Mouse (Mus musculus): ENCODE measurements at regions not wholly inside any gene's neighbourhood (a gene's known extent, or its start where the extent isn't known, plus 50 kb on each side); places are given as distances from the start of the nearest gene placed in this dataset.
A peak's percentile ranks its signal among the peaks of the same experiment; 100 is the strongest.
"Not testable (repeated sequence)": the region's sequence is repeated elsewhere in the genome, so short reads cannot be mapped to it uniquely, and the experiment has no call there.

DNA sequence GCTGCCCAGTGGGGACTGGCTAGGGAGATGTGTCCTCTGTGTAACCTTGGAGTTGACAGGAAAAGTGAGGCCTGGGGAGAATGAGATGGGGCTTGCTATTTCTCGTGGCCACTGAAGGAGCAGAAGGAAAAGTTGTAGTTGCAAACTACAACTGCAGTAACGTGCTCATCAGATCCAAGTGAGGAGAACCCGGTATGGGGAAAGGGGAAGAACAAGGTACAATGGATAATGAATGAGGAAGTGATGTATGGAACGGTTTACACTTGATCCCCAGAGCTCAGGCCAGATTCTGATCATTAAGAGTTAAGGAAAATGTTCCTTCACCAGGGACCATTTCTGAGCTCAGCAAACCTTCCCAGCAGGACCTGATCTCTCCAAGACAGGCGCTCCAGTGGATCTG, 92.6 kb downstream of the Phlda1 start:
- Histone ChIP-seq H3K27ac (no peak overlapping the region), H3K4me3 (no peak overlapping the region)
- TF ChIP-seq CTCF (IDR thresholded peaks at IDR 0.05): no peak
- no peak for DNase-seq
- intact Hi-C loops (cut with DNase I): no loop called here

DNA sequence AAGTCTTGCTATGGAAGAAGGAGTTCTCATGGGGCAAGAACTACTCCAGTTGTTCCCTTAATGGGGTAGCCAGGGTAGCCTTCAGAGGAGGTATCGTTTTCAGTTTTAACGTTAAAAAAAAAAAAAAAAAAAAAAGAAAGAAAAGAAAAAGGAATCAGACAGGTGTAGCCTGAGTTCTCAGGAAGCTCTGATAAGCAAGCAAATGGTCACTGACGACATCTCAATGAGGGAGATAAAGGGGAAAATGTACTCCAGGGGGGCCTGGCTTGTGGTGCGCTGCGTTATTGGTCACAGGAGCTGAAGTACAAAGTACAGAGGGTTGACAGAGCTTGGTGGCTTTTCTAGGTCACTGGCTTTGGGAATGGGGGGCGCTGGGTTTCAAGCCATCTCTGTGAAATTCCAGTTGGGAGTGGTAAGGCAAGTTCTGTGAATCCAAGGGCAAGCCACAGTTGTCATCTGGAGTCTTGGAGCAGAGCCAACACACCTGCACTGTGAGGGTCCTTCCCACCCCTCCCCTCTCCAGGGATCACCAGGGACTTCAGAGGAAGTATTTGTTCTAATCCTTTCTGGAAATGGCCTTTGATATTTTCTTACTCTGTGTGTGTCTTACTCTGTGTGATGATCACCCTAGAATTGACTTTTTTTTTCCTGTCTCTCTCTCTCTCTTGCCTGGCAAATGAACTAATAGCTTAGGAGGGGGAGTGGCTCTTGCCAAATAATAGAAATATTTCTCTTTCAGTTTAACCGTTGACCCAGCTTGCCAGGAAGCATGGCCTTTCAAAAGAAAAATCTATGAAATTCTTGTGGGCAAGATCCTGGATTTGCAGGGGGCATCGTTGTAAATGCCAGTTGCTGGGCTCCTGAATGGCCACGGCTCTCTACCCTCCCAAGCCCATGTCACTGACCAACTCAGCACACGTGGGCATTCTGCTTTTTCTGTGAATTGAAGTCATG, 93.5 kb downstream of the Phlda1 start:
- DNase-seq: no peak
- Histone ChIP-seq H3K4me3 (no peak overlapping the region), H3K27ac (peak overlapping the region; percentile 66)
- intact Hi-C loops (cut with DNase I): no loop called here
- no peak for TF ChIP-seq CTCF (IDR thresholded peaks at IDR 0.05)

DNA sequence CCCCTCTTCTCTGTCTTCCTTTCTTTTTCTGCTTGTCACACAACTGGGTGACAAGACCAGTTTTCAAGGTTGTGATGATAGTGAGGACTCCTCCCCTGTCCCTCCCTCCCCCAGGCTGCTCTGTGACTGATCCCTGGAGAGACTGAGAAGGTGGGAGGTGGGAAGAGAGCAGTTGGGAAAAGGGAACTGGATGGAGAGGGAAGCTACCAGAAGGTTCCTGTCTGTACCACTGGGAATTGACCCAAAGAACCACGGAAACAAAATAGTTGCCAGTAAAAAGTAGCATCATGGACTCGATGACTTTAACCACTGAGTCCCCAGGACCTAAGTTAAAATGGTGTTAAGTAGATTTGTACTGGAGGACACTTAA, 94.2 kb downstream of the Phlda1 start:
- intact Hi-C loops (cut with DNase I): no loop called here
- Histone ChIP-seq H3K27ac (peak overlapping the region; percentile 66), H3K4me3 (no peak overlapping the region)
- no peak for TF ChIP-seq CTCF (IDR thresholded peaks at IDR 0.05)
- DNase-seq: no peak

DNA sequence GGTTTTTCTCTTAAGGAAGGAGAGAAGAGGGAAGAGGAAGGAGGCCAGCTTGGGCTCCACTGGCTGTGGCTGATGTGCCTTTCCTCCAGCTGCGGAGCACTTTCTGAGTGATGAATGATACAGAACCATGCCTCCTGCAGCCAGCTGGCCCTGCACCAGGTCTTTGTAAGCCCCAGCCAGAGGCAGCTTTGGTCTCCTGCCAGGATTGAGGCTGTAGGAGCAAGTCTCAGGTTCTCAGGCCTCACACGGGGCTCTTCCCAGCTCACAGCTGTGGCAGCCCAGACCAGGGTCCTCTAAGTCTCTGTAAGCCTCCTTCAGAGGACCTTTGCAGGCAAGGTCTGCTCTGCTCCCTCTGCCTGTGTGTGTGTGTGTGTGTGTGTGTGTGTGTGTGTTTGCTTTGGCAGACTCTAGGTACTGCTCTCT, 94.6 kb downstream of the Phlda1 start:
- intact Hi-C loops (cut with DNase I): no loop called here
- DNase-seq: peak; percentile 90
- no peak for TF ChIP-seq CTCF (IDR thresholded peaks at IDR 0.05)
- Histone ChIP-seq H3K27ac (peak overlapping the region; percentile 66), H3K4me3 (no peak overlapping the region)

DNA sequence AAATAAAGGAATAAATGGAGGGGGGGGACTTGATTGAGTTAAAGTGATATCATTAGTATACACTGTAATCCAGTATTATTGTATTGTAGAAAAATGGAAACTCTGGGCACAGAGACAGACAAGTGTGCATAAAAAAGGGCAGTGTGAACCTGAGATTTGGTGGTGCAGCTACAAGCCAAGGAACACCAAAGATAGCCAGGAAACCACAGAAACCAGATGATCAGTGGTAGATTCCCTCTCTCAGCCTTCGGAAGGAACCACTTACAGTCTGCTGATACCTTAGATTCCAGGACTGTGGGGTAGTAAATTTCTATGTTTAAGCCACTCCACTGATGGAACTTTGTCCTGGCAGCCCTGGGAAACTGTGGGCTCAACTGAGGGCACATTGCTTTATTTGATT, 97.1 kb downstream of the Phlda1 start:
- Histone ChIP-seq H3K27ac (no peak overlapping the region), H3K4me3 (no peak overlapping the region)
- intact Hi-C loops (cut with DNase I): no loop called here
- no peak for TF ChIP-seq CTCF (IDR thresholded peaks at IDR 0.05)
- DNase-seq: no peak

DNA sequence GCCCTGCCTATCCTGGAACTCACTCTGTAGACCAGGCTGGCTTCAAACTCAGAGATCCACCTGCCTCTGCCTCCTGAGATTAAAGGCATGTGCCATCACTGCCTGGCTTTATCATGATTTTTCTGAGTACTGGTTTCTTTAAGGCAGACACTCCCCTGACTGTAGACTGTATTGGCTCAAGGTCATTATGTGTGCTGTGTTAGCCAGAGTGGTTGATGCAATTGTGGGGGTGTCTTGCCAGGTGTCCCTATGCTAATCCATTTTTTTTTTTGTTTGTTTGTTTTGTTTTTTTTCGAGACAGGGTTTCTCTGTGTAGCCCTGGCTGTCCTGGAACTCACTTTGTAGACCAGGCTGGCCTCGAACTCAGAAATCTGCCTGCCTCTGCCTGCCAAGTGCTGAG, 101.3 kb downstream of the Phlda1 start:
- intact Hi-C loops (cut with DNase I); H3K27ac ChIP-seq; DNase-seq; H3K4me3 ChIP-seq: not testable (repeated sequence)

DNA sequence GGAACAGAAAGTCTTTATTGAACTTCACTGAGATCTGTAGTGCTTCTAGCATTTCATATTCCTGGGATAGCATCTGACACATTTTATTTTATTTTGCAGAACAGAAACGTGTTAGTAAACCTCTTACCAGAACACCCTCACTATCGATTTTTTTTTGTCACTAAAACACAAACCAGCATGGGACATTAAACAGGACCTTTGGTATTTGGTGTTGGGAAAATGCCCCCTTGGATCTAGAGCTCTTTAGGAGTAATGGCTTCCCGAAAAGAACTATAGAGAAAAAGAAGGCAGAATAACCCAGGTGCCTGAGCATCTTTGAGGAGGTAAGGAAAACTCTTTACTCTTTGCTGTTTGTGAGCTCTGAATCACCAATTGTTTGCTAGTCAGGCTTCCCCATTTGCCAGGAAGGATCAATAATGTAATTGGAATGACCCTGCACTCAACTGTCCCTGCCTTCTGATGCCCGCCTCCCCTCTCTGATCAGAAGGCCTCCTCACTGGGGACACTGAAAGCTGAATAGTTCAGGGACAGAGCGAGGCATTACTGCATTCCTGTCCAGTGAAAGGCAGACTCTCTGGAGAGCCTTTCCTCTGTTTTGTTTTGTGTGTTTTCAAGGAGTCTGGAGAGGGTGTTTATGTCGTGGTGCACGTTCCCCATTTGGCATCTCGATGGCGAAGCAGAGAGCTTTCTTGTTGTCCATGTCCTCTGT, 102.5 kb downstream of the Phlda1 start:
- Histone ChIP-seq H3K27ac (no peak overlapping the region), H3K4me3 (no peak overlapping the region)
- TF ChIP-seq CTCF (IDR thresholded peaks at IDR 0.05): no peak
- intact Hi-C loops (cut with DNase I): no loop called here
- DNase-seq: no peak

DNA sequence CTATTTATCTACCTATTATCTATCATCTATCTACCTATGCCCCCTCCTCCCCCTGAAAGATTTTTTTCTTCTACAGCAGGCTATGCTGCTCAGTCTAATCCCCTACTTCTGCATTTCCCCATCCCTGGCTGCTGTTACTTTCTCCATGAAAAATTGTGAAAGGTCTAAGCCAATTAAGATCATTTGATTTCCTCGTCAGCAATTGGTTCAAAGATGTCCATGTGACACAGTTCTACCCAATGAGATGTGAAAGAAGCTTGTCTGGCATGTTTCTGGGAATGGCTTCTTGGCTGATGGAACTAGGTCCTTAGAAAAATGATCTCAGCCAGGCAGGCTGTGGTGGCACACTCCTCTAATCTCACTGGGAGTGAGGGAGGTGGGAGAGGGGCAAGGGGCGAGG, 103.8 kb downstream of the Phlda1 start:
- intact Hi-C loops (cut with DNase I): no loop called here
- Histone ChIP-seq H3K27ac (no peak overlapping the region), H3K4me3 (no peak overlapping the region)
- DNase-seq: no peak
- no peak for TF ChIP-seq CTCF (IDR thresholded peaks at IDR 0.05)

DNA sequence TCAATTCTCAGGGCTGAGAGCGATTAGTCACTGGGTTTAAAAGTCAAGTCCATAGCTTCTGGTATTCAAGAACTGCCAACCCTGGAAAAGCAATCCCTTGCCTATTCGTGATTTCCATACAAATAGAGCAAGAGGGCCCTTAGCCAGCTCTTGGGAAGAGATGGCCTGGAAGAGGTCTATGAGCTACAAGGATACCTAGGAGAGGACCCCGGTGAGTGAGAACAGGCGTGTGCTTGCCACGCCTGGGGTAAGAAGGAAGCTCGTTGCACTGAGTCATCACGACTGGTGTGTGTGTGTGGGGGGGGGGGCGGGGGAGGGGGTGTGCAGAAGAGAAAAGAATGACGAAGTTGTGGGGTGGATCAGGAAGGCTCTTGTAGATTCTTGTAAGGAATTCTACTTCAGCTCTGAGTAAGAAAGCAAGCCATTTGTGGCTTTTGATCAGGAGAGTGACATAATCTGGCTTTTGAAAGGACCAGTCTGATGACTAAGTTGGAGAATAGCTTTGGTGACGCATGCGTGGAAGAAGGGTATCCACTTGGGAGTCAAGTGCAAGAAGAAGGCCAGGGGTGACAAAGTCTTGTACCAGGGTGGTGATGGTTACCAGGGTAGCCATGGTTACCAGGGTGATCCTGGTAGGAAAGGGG, 113.7 kb downstream of the Phlda1 start:
- Histone ChIP-seq H3K27ac (no peak overlapping the region), H3K4me3 (no peak overlapping the region)
- DNase-seq: no peak
- TF ChIP-seq CTCF (IDR thresholded peaks at IDR 0.05): no peak
- intact Hi-C loops (cut with DNase I): no loop called here

DNA sequence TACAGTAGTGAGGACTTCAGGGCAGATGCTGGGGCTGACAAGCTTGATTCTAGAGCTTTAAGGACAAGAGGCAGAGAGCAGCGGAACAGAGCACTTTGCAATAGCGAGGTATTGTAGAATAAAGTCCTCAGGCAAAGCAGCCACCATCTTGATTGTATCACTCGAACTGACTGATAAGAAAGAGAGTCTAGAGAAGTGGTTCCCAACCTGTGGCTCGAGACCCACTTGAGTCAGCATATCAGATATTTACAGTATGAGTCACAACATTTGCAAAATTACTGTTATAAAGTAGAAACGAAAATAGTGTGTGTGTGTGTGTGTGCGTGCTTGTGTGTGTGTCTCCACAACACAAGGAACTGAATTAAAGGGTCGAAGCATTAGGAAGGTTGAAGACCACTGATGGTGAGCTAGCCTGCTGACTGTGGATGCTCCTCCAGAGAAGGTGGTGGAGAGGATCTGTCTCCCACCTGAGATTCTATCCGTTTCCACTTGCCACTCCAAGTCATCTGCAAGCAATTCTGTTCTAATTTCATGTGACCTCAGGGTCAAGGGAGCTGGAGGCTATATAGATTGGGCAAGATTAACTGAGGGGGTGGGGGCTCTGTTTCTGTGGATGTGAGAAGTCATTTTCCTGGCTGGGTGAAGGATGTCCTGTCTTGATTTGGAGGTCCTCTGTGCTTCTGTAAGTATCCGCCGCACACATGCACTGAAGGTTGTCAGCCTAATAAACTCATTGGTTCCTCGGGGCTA, 115.0 kb downstream of the Phlda1 start:
- Histone ChIP-seq H3K27ac (no peak overlapping the region), H3K4me3 (no peak overlapping the region)
- DNase-seq: no peak
- intact Hi-C loops (cut with DNase I): no loop called here
- no peak for TF ChIP-seq CTCF (IDR thresholded peaks at IDR 0.05)

DNA sequence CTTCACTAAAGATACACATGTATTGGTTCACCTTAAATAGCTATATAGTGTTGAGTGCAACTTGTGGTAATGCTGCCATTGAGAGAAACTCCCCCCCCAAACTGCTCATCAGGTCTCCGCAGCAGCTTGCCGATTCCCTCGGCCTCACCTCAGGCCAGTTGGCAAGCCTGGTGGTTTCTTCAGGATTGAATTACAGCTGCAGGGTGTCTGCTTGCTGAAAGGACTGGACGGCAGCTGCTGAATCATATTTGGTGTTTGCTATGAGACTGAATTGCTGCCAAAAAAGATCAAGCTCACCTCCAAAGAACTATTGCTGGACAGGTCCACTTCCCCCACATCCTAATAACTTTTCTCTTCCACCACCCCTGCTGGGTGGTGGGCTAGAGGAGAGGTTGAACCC, 116.7 kb downstream of the Phlda1 start:
- Histone ChIP-seq H3K27ac (no peak overlapping the region), H3K4me3 (no peak overlapping the region)
- no peak for TF ChIP-seq CTCF (IDR thresholded peaks at IDR 0.05)
- peak; percentile 62 for DNase-seq
- intact Hi-C loops (cut with DNase I): no loop called here

DNA sequence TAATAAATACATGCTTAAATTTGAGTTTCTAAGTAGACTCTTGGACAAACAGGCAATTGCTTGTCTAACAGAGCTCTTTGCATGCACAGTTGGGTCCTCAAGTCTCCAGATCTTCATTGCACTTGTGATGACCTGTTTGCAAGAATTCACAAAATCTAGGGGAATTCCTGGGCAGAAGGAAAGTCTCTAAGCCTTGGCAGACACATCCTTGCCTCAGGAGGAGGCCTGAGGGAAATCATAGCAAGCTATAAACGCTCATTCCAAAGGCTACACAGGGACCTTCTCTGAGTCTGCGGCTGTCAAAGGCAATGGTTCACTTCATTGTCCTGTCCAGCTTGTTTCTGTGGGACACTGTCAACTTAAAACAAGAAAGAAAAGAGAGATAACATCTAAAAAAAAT, 117.9 kb downstream of the Phlda1 start:
- Histone ChIP-seq H3K4me3 (no peak overlapping the region), H3K27ac (no peak overlapping the region)
- no peak for DNase-seq
- TF ChIP-seq CTCF (IDR thresholded peaks at IDR 0.05): no peak
- intact Hi-C loops (cut with DNase I): no loop called here

Data from gastrocnemius, adult 2 months (tissue).